In the genomic region with DNA sequence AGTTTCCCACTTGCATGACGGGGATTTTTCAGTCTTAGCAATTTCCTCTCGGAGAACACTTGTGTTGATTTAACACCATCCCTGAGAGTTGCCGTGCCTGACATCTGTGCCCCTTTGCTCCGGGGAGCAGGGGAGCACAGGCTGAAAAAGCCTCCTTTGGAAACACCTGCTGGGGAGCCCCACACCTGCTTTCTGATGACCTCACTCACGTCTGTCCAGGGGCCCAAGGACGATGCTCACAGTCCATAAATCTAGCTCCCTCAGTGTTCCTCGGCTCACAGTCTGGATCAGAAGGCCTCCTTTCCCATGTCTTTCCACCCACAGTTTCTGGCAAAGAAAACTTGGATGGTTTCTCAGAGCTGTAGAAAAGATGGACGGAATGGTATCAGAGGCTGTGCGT, we compare ENCODE assay signal across 12 mouse cellular contexts.
"Had no signal": no experiment of that assay in that cellular context is flagged by ENCODE, and none has a peak within 500 bp of the region (broad histone marks: within the 10 kb centered on the region; RNA-seq: fewer than 3 reads in every experiment).

No protein-coding gene starts in this region.

- H3K4me2 ChIP-seq: kidney, embryonic 15.5 days; midbrain, embryonic 12.5 days; neural tube, embryonic 13.5 days; stomach, embryonic 15.5 days had no signal

- H3K9me3 ChIP-seq: kidney, embryonic 15.5 days; neural tube, embryonic 13.5 days; stomach, embryonic 15.5 days had no signal

- H3K4me1 ChIP-seq: kidney, embryonic 15.5 days; midbrain, embryonic 12.5 days; stomach, embryonic 15.5 days had no signal

- DNase-seq: layer of hippocampus, postnatal 36 days; lung, adult 18-20 months; lung, postnatal 10 days; retina, postnatal 1 day; thymus, adult 2 months; thymus, postnatal 25 days had no signal

- H3K9ac ChIP-seq: kidney, embryonic 15.5 days; liver, embryonic 14.5 days; midbrain, embryonic 12.5 days; neural tube, embryonic 13.5 days; stomach, embryonic 15.5 days had no signal

- H3K27ac ChIP-seq: kidney, embryonic 15.5 days; liver, embryonic 14.5 days; midbrain, embryonic 12.5 days; neural tube, embryonic 13.5 days; stomach, embryonic 15.5 days had no signal

- H3K27me3 ChIP-seq: kidney, embryonic 15.5 days; midbrain, embryonic 12.5 days; neural tube, embryonic 13.5 days; stomach, embryonic 15.5 days had no signal

- H3K4me3 ChIP-seq: kidney, embryonic 15.5 days; midbrain, embryonic 12.5 days; neural tube, embryonic 13.5 days; stomach, embryonic 15.5 days had no signal

- ATAC-seq: midbrain, embryonic 16.5 days had no signal

- H3K36me3 ChIP-seq: kidney, embryonic 15.5 days; midbrain, embryonic 12.5 days; neural tube, embryonic 13.5 days; stomach, embryonic 15.5 days had no signal
